Mouse (Mus musculus): ENCODE data around the gene Rpgrip1l.

DNA sequence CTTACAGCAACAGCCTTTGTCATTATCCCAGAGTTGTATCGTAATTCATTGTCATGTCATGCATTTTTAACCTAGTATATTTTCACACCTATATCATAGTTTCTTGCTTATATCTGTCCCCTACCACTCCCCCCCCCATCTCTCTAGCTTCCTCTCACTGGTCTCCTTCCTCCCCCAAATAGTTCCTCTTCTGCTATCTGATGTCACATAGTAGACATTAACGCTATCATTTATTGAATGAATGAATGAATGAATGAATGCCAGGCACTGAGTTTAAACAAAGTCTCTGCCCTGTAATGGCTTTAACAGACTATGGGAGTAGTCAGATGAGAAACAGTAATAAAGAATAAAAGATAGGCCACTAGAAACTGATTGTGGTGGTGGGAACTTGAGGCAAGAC lies 720 bp downstream of the Rpgrip1l start:
- TF ChIP-seq CTCF (IDR thresholded peaks at IDR 0.05; ENCODE audit: low read depth) (no peak), EP300 (optimal IDR thresholded peaks at IDR 0.05) (no peak)

All from stomach, postnatal 0 days (tissue).